Mouse (Mus musculus): ENCODE results near the gene Thyn1.
A peak's percentile ranks its signal among the peaks of the same experiment; 100 is the strongest.

Gene Thyn1

DNA sequence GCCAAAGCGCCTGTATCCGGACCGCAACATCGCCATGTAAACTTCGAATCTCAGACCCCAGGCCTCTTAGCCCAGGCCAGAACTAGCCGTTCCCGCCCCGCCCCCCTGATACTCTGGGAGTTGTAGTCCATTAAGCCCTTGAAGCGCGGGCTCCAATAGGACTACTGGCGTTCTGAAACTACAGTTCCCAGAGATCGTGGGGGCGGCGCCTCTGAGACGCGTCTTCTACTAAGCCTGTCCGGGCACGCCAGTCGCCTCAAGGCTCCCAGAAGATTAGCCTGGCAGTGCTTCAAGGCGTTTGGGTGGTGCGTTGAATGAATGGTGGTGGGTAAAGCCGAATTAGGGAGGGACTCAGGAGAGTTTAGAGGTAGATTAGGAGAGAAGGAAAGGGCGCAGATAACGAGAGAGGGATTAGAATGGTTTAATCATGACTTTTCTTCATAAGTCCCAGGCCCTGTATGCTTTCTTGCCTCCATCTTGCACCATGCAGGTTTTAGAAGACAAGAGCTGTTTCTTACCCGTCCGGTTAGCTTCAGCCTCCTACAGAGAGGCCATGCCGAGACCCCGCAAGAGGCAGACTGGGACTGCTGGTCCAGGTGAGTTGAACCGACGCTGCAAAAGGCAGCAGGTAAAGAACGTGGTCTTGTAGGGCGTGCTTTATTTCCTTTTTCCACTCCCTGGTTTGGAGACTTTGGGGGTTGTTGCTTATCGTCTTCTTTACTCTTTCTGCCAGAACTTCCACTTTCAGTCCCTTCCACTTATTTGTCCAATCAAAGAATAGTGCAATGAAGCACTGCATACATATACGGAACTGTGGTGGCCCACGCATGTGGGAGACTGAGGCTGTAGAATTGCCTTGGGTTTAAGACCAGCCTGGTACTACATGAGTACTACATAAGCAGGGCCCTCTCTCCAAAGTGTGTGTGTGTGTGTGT lies at the start of gene Thyn1, which contains the start of gene Acad8:
Gene Thyn1 (plus strand): TSS at position 250 of the 935 bp plus-strand sequence.
Gene Acad8 (minus strand): TSS at position 106 of the 935 bp plus-strand sequence.
- DNase-seq: peak; percentile 96

DNA sequence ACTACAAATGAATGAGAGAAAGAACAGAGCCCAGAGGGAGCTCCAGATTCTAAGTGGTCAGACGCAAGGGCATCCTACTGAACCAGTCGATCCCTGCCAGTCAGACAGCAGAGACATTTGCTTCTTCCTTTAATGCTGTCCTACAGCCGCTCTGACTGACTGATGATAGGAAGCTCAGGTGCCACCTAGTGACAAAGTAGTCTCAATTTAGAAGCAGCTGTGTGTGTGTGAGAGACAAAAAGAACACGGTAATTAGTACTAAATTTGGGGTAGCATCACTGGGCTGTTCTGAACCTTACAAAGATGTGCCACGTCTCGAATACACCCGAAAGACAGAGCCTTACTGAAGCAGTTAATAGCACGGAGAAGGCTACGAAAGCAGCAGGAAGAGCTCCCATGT lies 21.8 kb upstream of the Thyn1 start:
- no peak for DNase-seq

DNA sequence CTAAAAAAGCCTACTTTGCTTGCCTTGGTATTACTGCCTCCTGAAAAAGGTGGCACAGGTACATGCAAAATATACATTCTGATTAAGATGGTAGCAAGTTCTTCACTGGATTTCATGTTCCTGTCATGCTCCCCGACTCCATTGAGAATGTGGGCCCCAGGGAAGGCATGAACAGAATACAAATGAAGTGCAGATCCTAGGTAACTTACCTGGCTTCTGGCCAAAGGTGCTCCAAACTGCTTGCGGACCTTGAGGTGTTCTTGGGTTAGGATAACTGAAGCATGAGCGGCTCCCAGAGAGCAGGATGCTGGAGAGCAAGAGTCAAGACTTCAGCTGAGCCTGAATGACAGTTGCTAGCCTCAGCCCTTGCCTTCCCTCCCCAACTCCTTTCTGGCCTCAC lies 20.7 kb upstream of the Thyn1 start:
- DNase-seq: no peak

DNA sequence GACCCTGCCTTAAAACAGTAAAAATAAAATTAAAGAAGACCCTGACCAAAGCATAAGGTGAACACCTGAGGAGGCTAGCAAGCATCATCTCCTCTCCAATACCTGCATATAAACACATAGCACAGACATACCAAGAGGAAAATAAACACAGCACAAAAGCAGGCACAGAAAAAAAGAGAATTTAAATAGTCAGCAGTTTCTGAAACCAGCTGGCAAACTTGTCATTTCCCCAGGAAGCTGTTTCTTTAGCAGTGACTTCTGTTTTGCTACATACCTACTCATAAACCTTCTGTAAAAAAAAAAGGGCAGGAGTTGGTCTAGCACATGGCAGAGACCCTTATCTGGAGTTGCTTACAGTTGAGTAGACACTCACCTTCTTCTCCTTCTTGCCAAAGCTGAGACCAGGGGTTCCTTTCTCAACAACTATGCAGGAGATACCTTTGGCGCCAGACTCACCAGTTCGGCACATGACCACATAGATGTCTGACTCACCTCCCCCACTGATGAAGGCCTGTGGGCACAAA lies 14.4 kb upstream of the Thyn1 start:
- no peak for DNase-seq

DNA sequence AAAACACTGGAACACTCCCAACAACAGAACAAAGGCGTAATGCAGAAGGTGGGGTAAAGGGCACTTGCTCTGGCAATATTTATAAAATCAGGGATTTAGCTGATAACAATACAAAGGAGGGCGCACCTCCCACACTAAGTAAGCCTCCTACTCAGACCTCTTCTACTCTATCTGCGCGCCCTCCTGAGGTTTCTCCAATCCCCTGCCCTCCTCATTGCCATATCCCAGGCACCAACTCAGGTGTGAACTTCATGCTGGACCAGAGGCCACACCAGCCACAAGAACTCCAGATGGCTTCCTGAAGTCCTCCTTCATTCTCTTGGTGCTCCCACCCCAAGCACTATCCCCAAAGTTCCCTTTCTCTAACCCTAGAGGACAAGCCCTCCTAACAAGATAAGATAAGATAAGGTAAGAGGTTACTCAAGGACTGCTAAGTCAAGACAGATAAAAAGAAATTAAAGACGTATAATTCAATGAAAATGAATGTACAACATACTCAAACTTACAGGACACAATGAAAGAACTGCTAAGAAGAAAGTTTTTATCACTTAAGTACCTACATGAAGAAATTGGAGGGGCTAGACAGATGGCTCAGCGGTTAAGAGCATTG lies 13.7 kb upstream of the Thyn1 start:
- DNase-seq: no peak

DNA sequence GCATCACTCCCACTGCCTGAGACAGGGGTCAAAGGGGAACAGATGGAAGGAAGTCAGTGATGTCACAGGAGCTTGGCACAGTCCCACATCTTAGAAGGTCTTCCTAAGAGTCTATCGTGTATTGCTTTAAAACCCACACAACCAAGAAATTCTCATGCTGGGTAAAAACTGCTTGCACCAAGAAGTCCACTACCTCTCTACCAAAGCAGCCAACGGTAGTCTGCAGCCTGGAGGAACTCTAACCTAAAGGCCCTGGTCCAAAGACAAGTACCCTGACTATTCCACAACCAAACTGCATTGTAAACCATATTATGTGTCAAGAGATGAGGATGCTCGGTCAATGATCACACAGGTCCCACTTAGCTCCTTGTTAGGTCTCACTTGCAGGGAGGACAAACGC lies 9.3 kb upstream of the Thyn1 start:
- no peak for DNase-seq

DNA sequence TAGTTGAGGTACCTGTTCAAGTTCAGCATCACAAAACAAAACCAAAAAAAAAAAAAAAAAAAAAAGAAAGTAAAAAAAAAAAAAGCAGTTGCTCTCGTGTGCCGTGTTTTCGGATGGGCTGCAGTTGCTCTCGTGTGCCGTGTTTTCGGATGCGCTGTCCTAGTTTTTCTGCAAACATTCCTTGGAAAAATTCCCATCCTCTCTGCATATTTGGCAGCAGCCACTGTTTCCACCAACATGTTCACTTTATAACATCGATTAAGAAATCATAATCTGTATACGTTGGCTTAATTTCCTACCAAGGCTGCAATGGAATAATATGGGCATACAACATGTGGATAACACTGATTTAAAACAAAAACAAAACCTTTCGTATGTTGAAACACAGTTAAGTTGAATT lies 6.4 kb upstream of the Thyn1 start:
- DNase-seq: no peak

DNA sequence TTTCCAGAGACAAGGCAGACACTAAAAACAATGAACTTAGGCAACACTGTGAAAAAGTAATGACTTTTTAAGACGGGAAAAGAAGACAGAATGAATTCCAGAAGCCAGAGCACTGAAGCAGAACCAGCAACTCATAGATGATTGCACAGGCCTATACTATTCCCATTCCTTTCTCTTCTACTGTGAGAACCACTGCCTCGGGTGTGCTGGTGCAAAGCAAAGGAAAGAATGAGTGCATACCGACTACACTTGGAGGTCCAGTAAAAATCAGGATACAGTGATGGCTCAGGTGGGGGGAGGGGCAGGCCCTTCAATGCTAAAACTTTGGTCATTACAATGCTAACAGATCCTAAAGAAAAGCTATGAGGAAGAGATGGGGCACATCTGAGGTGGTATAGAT lies 5.6 kb upstream of the Thyn1 start:
- no peak for DNase-seq

DNA sequence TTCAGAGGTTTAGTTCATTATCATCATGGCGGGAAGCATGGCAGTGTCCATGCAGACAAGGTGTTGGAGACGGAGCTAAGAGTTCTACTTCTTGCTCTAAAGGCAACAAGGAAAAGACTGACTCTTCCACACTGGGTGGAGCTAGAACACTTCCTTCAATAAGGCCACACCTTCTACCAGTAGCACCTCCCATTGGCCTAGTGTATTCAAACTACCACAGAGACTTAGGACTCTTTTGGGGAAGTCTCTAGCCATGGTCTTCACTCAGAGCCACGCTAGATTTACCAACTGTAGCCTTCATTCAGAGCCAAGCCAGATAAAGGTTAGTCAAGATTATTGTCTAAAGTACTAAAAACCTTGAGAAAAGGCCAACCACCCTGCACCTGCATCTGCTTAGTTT lies 2.4 kb upstream of the Thyn1 start:
- no peak for DNase-seq

DNA sequence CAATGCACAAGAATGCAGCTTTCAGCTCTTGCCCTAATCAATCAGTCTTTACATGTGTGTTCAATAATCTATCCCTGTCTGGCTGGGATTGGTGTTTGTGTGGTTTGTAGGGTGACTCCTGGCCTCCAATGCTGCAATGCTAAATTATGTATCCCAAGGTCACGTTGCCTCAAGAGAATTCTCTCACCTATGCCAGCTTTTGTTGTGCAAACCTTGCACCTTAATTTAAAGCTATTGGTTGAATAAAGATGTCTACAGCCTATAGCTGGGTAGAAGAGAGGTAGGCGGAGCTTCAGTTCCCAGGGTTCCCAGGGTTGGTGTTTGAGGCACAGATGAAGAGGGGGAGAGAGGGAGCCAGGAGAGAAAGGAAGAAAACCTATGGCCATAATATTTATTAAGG lies 2.0 kb upstream of the Thyn1 start:
- no peak for DNase-seq

DNA sequence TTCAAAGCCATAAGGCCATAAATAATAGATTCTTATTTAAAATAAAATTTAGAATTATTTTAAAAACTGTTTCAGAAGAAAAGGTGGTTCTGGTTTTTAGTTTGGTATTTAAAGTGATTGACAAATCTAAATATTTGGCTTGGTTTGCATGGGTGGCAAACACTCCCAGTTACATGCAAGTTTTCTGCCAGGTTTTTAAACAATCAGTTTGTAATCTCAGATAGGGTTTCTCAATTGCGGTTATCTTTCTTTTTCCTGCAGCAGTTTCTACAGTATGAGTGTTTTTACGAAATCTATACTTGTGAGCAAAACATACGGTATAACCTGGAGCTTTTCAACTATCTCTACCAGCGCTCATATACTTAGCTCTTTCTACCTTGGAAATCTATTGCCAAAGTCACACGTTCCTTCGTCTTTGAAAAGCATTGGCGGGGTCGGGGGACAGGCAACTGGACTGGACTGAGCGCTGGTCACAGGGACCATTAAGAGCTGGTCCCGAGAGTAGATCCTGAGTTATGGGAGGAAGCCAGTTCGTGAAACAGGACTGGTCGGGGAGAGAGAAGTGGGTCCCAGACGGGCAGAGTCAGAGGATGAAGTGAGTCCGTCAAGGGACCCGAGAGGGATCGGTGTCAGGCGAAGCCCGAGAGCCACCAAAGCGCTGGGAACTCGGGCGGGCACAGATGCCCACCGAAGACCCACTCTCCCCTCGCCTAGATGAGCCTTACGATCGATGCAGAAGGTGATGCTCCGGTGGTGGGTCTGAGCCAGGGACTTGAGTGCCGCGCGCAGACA lies 645 bp upstream of the Thyn1 start:
- DNase-seq: no peak

DNA sequence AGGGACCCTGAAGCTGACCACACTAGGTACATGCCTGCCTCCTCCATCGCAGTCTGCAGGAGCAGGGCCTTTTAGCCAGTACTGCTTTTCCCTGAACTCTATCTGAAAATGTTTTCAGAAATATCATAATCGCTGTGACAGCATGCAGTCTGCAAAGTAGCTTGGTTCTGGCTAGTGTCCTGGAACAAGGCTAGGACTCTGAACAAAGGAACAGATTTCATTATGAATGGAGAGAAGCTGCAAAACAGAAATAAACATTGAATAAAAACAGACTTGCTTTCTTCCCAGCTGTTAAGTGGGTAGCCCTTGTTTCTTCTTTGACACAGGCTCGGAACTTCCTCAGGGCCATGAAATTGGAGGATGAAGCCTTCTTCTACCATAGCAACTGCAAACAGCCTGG lies 5.7 kb downstream of the Thyn1 start:
- no peak for DNase-seq

DNA sequence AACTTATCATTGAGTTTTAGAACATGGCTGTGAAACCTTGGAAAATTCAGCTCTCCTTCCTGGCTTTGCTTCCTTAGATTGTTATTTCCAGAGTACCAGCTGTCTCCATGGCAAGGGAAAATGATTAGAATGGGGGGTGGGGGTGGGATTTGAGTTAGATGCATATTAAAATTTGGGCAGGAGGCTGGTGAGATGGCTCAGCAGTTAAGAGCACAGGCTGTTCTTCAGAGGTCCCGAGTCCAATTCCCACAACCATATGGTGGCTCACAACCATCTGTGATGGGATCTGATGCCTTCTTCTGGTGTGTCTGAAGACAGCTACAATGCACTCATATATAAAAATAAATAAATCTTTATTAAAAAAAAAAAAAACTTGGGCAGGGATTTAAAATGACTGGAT lies 6.4 kb downstream of the Thyn1 start:
- DNase-seq: no peak

DNA sequence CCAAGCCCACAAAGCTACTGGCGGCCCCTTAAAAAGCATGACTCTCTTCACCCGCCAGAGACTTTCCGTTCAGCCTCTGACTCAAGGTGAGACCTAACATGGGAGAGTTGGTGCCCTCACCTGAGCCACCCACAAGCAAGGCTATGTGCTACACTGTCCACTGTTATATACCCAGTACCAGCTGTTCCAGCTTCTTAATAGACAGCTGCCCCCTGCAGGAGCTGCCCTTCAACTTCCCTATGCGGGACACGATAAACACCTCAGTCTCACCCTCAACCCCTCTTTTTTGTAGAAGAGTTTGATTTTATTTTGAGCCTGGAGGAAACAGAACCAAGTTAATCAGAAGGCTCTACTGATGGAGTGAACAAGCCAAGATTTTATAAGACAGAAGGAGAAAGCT lies 7.4 kb downstream of the Thyn1 start:
- DNase-seq: no peak

DNA sequence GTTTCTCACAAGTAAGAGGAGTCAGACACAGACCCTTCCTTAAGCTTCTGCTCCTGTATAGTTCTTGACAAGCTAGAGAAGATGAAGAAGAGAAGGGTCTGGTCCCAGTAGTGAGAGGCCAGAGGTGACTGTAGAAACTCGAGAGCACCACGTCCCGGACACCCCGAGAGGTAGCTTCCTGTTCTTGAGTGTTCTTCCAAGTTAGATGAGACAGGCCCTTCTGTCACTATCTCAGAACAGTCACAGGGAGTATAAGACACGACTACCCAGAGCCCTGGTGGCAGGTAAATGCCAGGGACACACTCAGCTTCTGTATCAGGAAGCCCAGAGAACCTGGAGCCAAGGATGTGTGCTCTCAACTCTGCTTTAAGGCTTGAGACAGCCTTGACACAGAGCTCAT lies 9.7 kb downstream of the Thyn1 start:
- no peak for DNase-seq

DNA sequence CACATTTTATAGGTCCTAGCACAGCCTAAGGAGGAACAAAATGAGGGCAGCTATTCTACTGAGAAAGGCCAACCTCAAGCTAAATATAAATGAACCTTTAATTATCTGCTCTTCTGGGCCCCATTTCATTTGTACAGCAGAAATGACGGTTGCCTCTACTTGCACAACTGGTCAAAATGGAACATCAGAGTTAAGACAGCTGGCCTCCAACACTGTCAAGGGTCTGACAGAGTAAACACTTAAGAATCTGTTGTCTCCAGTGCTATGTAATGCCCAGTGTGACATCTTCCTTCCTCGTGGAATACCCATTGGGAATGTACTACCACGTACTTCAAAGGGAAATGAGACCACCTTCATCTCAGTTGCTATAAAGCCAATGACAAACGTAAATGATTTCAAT lies 12.1 kb downstream of the Thyn1 start:
- no peak for DNase-seq

DNA sequence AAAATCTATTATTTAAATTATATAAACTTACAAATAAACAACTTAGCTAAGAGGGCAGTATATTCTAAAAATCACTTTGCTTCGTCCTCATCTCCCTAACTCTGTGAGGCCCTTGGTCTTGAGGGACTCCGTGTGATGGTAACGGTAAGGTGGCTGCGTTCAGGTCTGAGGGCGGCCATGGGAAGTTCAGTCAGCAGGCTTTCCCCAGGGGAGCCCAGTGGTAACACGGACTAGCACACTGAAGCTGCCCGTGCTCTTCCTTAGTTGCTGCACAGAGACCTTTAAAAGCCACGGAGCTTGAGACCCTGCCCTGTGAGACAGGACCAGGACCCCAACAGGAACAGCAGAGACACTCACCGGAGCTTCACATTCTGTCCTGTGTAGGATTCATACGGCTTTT lies 19.5 kb downstream of the Thyn1 start:
- DNase-seq: no peak

DNA sequence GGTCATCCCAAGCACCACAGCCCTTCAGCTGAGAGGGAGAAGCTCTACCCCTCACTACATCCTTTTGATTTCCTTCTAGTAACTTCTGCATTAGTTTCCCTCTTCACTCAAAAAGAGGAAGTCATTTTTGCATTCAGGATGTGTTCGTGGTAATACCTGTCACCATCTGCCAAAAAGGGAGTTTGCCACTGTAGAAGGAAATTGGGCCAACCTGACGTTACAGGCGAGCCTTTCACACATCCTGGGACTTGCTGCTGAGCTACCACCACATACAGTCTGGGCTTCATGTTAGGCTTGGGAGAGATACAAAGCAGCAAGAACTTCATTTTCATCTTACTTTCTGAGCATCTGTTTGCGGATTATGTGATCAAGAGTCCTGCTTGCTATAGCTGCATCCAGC lies 24.2 kb downstream of the Thyn1 start:
- no peak for DNase-seq

DNA sequence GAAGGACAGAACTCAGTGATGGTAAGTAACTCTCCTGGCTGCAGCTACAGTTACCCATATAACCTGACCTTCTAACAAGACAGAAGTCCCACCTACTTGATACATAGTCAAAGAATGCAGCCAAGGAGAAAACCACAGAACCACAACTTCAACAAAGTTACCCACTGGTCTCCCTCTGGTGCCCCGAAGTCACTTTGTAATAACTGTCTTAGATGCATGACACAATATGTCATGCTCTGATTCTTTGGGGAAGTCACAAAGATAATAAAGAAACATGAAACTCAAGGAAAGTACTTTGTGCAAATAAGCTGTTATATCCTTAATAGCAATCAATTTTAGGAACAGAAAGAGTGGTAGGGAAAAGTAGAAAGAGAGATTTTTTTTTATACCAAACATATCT lies 27.2 kb downstream of the Thyn1 start:
- no peak for DNase-seq

DNA sequence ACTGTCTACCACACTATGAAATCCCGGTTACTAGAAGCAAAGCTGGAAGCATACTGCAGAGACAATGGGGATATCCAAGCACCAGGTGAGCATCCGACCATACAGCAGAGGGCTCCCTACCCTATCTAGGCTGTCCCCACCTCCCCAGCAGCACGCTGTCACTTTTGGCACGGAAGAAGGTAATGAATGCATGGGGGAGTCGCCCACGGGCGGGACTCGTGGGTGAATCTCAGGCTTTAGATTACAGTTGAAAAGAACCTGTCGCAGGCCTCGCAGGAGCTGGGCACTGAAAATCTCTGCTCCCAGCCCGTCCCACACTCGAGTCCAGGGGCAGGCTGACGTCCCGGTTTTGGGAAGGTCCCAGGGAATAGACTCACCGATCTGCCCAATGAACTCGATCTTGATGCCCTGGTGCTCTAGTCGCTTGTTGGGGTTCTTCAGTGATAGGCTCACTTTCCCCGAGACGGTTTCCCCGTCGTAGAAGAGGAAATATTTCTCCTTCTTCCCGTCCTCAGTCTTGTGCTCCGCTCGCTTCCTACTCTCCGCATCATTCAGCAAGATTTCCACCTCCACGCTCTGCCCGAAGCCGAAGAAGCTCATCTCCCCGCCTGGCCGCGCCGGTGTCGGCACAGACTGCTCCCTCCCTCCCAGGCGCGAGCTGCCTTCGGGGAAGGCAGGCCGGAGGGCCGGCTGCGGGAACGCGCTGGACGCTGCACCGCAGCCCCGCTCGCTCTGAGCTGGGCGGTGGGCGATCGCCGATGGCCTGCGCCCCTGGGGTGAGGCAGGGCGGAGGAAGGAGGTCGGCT lies 29.7 kb downstream of the Thyn1 start:
- peak; percentile 80 for DNase-seq

DNA sequence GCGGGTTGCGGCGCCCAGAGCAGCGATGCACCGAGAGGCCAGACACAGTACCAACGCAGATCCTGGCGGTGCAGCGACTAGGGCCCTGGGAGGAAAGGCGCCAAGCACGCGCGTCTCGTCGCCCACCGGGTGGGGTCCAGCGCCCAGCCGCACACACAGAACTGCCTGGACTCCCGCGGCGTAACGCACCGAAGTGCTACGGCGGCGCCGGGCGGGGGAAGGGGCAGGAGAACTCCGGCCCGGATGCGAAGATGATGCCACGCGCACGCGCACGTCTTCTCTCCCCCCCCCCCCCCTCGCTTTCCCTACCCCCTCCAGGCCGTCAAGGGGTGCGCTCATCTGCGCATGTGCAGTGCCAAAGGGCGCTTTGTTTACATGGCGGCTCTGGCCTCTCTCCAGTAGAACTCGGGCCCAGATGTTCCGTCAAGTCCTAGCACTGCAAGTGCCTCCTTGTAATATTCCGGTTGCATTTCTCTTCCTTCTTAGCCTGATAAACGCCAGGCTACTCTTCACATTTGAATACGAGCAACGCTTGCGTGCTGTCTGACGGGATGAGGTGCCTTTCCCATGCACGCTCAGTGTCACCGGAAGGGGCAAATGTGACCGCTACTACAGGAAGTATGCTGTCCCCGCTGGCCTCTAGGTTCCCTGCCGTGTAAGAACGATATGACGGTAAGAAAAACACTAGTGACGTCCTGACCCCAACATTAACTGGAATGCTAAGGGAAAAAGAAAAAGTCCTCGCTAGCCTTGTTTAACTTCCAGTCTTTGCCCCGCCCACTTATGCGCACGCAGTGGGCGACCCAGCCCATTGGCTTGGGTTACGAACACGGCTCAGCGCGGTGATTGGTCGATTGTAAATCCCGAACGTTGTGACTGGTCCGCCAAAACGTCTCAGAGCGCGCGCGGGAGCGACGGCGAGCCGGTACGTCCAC lies 30.6 kb downstream of the Thyn1 start, which contains the start of the genes Vps26b and Ncapd3:
Gene Vps26b (minus strand): TSS at position 238 of the 935 bp plus-strand sequence.
Gene Ncapd3 (plus strand): TSS at position 348 of the 935 bp plus-strand sequence.
- DNase-seq: peak; percentile 96

Measured in cerebellum, adult 9-11 months (tissue).